Comparison of ENCODE assay signal across 8 mouse cellular contexts in the genomic region with DNA sequence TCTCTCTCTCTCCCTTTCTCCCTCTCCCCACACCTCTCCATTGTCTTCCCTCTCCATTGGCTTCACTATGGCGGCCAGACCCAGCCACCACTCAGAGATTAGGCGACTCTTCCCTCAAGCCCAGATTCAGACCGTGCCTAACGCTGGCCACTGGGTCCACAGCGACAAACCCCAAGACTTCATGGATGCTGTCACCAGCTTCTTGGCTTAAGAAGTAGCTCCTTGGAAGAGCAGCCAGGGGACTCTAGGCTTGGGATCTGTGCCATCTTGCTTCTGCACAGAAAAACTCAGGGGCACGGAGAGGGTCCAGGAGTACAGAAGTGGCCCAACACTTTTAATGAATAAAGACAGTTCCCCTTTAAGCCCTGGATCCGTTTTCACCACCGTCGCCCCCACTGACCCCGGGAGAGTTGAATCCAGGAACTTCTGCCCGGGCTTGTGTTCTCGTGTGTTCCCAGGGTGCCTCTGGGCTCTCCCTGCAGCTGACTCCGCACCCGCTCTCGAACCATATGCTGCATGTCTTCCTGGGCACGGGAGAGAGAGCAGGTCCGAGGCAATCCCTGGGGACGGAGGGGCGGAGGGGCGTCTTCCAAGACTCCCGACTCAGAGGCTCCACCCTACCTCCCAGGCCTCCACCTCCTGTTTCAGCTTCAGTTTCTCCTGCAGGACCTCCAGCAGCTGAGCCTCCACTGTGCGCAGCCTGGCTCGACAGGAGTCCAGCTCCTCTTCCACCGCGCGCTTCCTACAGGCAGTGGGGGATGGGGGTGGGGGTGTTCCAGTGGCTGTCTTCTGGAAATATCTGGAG. TPM values are rescaled to one million over a fixed set of nuclear protein-coding genes. Genes with fewer than 3 reads are reported as not detected.
DNase-seq lines count a peak whose midpoint lies in the region; ATAC-seq and TF ChIP-seq lines count a peak whose summit lies in the region.

No protein-coding gene starts in this region.

- WGBS in kidney, adult 2 months: 51% methylated on average over 26 of the region's 26 CpGs
- 23% methylated on average over 26 of the region's 26 CpGs for WGBS in embryonic facial prominence, embryonic 10.5 days
- WGBS in hindbrain, postnatal 0 days: 24% methylated on average over 26 of the region's 26 CpGs
- 27% methylated on average over 26 of the region's 26 CpGs for WGBS in midbrain, embryonic 15.5 days

- H3K27me3 ChIP-seq in kidney, adult 2 months (replicated peaks; ENCODE audit: control insufficient read depth, insufficient read depth, low read length): no peaks in the 10 kb centered on the region
- peaks cover 14% of the 10 kb centered on the region for H3K27me3 ChIP-seq in embryonic facial prominence, embryonic 10.5 days (replicated peaks; ENCODE audit: low read depth, poor library complexity, severe bottlenecking)
- H3K27me3 ChIP-seq in hindbrain, postnatal 0 days (ENCODE audit: insufficient read depth, low read length): no peaks in the 10 kb centered on the region
- no peaks in the 10 kb centered on the region for H3K27me3 ChIP-seq in midbrain, embryonic 15.5 days (replicated peaks)

- no peak for DNase-seq in kidney, adult 2 months
- no peak for DNase-seq in kidney, adult 9 months
- DNase-seq in embryonic facial prominence, embryonic 10.5 days (ENCODE audit: low spot score): peak; percentile 46
- DNase-seq in hindbrain, postnatal 0 days (ENCODE audit: low spot score): peak; percentile 33
- DNase-seq in ovary, adult 18-20 months (ENCODE audit: low spot score): no peak
- DNase-seq in right cerebral cortex, postnatal 4 days: no peak
- DNase-seq in spleen, postnatal 36 days (ENCODE audit: low spot score in 2 of 2): no peak

- no peak for ATAC-seq in hindbrain, postnatal 0 days
- no peak for ATAC-seq in midbrain, embryonic 15.5 days (replicated peaks)

- no peak for TF ChIP-seq POLR2A in kidney, adult 2 months (IDR thresholded peaks at IDR 0.05; ENCODE audit: low read depth, low read length)

- TF ChIP-seq CTCF in kidney, adult 2 months (conservative IDR thresholded peaks at IDR 0.05; ENCODE audit: insufficient read depth, insufficient read length, low read depth, low read length): no peak
- no peak for TF ChIP-seq CTCF in hindbrain, postnatal 0 days (IDR thresholded peaks at IDR 0.05; ENCODE audit: low read depth)

- H3K4me2 ChIP-seq in hindbrain, postnatal 0 days (ENCODE audit: low read depth, low read length): peak overlapping the region; percentile 41
- H3K4me2 ChIP-seq in midbrain, embryonic 15.5 days: no peak overlapping the region

- no peaks in the 10 kb centered on the region for H3K36me3 ChIP-seq in kidney, adult 2 months (ENCODE audit: control insufficient read depth, insufficient read depth, low read length)
- H3K36me3 ChIP-seq in embryonic facial prominence, embryonic 10.5 days (replicated peaks): no peaks in the 10 kb centered on the region
- H3K36me3 ChIP-seq in hindbrain, postnatal 0 days (ENCODE audit: insufficient read depth, low read length): no peaks in the 10 kb centered on the region
- H3K36me3 ChIP-seq in midbrain, embryonic 15.5 days (replicated peaks): no peaks in the 10 kb centered on the region

- no peak overlapping the region; the same call in 1 of the 2 replicates for H3K27ac ChIP-seq in kidney, adult 2 months (ENCODE audit: insufficient read depth, low read depth, low read length)
- H3K27ac ChIP-seq in embryonic facial prominence, embryonic 10.5 days (replicated peaks): peak overlapping the region; percentile 70
- 0 out of 2 replicates have a peak overlapping the region, but pooled peaks have one; percentile 15 for H3K27ac ChIP-seq in hindbrain, postnatal 0 days
- H3K27ac ChIP-seq in midbrain, embryonic 15.5 days: no peak overlapping the region

- peak overlapping the region; percentile 9 for H3K4me3 ChIP-seq in kidney, adult 2 months (ENCODE audit: insufficient read depth, low read depth, low read length)
- peak overlapping the region; percentile 45 for H3K4me3 ChIP-seq in embryonic facial prominence, embryonic 10.5 days
- peak overlapping the region; percentile 8 for H3K4me3 ChIP-seq in hindbrain, postnatal 0 days (ENCODE audit: low read length)
- peak overlapping the region; percentile 5; the same call in 1 of the 2 replicates for H3K4me3 ChIP-seq in midbrain, embryonic 15.5 days

- peaks cover 9% of the 10 kb centered on the region; the same call in 1 of the 2 replicates for H3K4me1 ChIP-seq in kidney, adult 2 months (ENCODE audit: control insufficient read depth, insufficient read depth, low read length)
- peaks cover 43% of the 10 kb centered on the region for H3K4me1 ChIP-seq in embryonic facial prominence, embryonic 10.5 days
- peaks cover 4% of the 10 kb centered on the region for H3K4me1 ChIP-seq in hindbrain, postnatal 0 days (ENCODE audit: insufficient read depth, low read length)
- H3K4me1 ChIP-seq in midbrain, embryonic 15.5 days: peaks cover 37% of the 10 kb centered on the region

- no peaks in the 10 kb centered on the region for H3K9me3 ChIP-seq in embryonic facial prominence, embryonic 10.5 days
- H3K9me3 ChIP-seq in hindbrain, postnatal 0 days (ENCODE audit: low read length): no peaks in the 10 kb centered on the region
- H3K9me3 ChIP-seq in midbrain, embryonic 15.5 days: no peaks in the 10 kb centered on the region

- H3K9ac ChIP-seq in hindbrain, postnatal 0 days (replicated peaks; ENCODE audit: low read length): no peak overlapping the region
- H3K9ac ChIP-seq in midbrain, embryonic 15.5 days: no peak overlapping the region

RNA-seq across cellular contexts. Expression of gene Abhd11, which starts 3.1 kb away (rescaled TPM):
- polyA plus RNA-seq in kidney, adult 2 months (2012; rRNA removed): 111 and 121 TPM in 2 replicates
- 39.6 and 41.7 TPM in 2 replicates for polyA plus RNA-seq in embryonic facial prominence, embryonic 10.5 days (2016; fragmentation: Nextera tagmentation; extraction: Ambion mirVana)
- 60.7 and 72.4 TPM in 2 replicates for total RNA-seq in hindbrain, postnatal 0 days (2014; rRNA removed)
- 81.7 and 83.7 TPM in 2 replicates for polyA plus RNA-seq in hindbrain, postnatal 0 days (2015; fragmentation: Nextera tagmentation; extraction: Ambion mirVana)
- polyA plus RNA-seq in midbrain, embryonic 15.5 days (2015; fragmentation: Nextera tagmentation; extraction: Ambion mirVana): 68.4 and 70.1 TPM in 2 replicates

RNA-seq across cellular contexts. Expression of gene Stx1a, which starts 11.3 kb away (rescaled TPM):
- 3.9 and 4.1 TPM in 2 replicates for polyA plus RNA-seq in kidney, adult 2 months (2012; rRNA removed)
- 13.5 and 13.8 TPM in 2 replicates for polyA plus RNA-seq in embryonic facial prominence, embryonic 10.5 days (2016; fragmentation: Nextera tagmentation; extraction: Ambion mirVana)
- total RNA-seq in hindbrain, postnatal 0 days (2014; rRNA removed): 141 and 149 TPM in 2 replicates
- 118 and 126 TPM in 2 replicates for polyA plus RNA-seq in hindbrain, postnatal 0 days (2015; fragmentation: Nextera tagmentation; extraction: Ambion mirVana)
- polyA plus RNA-seq in midbrain, embryonic 15.5 days (2015; fragmentation: Nextera tagmentation; extraction: Ambion mirVana): 156 and 157 TPM in 2 replicates

RNA-seq across cellular contexts. Expression of gene Cldn3, which starts 26.0 kb away (rescaled TPM):
- 26.7 and 36.7 TPM in 2 replicates for polyA plus RNA-seq in kidney, adult 2 months (2012; rRNA removed)
- polyA plus RNA-seq in embryonic facial prominence, embryonic 10.5 days (2016; fragmentation: Nextera tagmentation; extraction: Ambion mirVana): 18.2 and 18.8 TPM in 2 replicates
- total RNA-seq in hindbrain, postnatal 0 days (2014; rRNA removed): 3.6 and 10.5 TPM in 2 replicates
- polyA plus RNA-seq in hindbrain, postnatal 0 days (2015; fragmentation: Nextera tagmentation; extraction: Ambion mirVana): 4.7 and 5.9 TPM in 2 replicates
- 2.1 and 3.0 TPM in 2 replicates for polyA plus RNA-seq in midbrain, embryonic 15.5 days (2015; fragmentation: Nextera tagmentation; extraction: Ambion mirVana)

RNA-seq across cellular contexts. Expression of gene Dnajc30, which starts 52.0 kb away (rescaled TPM):
- 47.3 and 63.3 TPM in 2 replicates for polyA plus RNA-seq in kidney, adult 2 months (2012; rRNA removed)
- 27.0 and 27.4 TPM in 2 replicates for polyA plus RNA-seq in embryonic facial prominence, embryonic 10.5 days (2016; fragmentation: Nextera tagmentation; extraction: Ambion mirVana)
- 14.7 and 19.6 TPM in 2 replicates for total RNA-seq in hindbrain, postnatal 0 days (2014; rRNA removed)
- 43.4 and 45.3 TPM in 2 replicates for polyA plus RNA-seq in hindbrain, postnatal 0 days (2015; fragmentation: Nextera tagmentation; extraction: Ambion mirVana)
- polyA plus RNA-seq in midbrain, embryonic 15.5 days (2015; fragmentation: Nextera tagmentation; extraction: Ambion mirVana): 43.4 and 47.8 TPM in 2 replicates

RNA-seq across cellular contexts. Expression of gene Bud23, which starts 52.7 kb away (rescaled TPM):
- polyA plus RNA-seq in kidney, adult 2 months (2012; rRNA removed): 50.4 and 50.7 TPM in 2 replicates
- 190 and 194 TPM in 2 replicates for polyA plus RNA-seq in embryonic facial prominence, embryonic 10.5 days (2016; fragmentation: Nextera tagmentation; extraction: Ambion mirVana)
- 44.8 and 52.2 TPM in 2 replicates for total RNA-seq in hindbrain, postnatal 0 days (2014; rRNA removed)
- polyA plus RNA-seq in hindbrain, postnatal 0 days (2015; fragmentation: Nextera tagmentation; extraction: Ambion mirVana): 64.5 TPM in 2 replicates
- 78.1 and 82.5 TPM in 2 replicates for polyA plus RNA-seq in midbrain, embryonic 15.5 days (2015; fragmentation: Nextera tagmentation; extraction: Ambion mirVana)

Comparison
In these comparisons a context has a peak if more than half of its experiments do, and no peak if none do; other contexts are left out.
1. DNase-seq: peak in embryonic facial prominence, embryonic 10.5 days (single experiment) and hindbrain, postnatal 0 days (single experiment); none in kidney, adult 2 months (single experiment), kidney, adult 9 months (single experiment), ovary, adult 18-20 months (single experiment), right cerebral cortex, postnatal 4 days (single experiment) and spleen, postnatal 36 days (0 of 2).
2. H3K27ac ChIP-seq: peak in embryonic facial prominence, embryonic 10.5 days (single experiment) and hindbrain, postnatal 0 days (single experiment); none in kidney, adult 2 months (single experiment) and midbrain, embryonic 15.5 days (single experiment).
3. Peak in every context shown above with its lines, with median percentiles within 50 percentile points of each other: H3K4me3 ChIP-seq.